Mouse (Mus musculus): ENCODE results near the gene Prph2.

Gene Prph2

DNA sequence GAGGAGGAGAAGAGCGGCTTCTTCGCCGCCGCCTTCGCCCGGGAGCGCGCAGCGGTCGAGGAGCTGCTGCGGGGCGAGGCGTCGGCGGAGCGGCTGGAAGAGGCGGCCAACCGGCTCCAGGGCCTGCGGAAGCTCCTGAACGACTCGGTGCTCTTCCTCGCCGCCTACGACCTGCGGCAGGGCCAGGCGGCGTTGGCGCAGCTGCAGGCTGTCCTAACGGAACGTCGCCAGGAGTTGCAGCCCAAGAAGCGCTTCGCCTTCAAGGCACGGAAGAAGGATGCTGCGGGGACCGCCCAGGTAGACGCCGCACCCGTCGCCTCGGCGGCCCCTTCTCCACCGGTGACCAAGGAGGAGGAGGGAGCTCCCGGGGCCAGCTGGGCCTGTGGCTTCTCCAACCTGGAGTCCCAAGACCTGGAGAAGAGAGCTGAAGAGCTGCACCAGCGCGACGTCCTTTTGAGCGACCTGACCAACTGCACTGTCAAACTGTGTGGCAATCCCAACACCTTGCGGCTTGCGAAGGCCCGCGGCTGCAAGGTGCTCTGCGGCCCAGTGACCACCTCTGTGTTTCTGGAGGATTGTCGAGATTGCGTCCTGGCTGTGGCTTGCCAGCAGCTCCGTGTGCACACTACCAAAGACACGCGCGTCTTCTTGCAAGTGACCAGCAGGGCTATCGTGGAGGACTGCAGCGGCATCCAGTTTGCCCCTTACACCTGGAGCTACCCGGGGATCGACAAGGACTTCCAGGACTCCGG lies 19.2 kb upstream of the Prph2 start:
- peak; percentile 42 to 45 for DNase-seq (ENCODE audit: low spot score in 2 of 2)

DNA sequence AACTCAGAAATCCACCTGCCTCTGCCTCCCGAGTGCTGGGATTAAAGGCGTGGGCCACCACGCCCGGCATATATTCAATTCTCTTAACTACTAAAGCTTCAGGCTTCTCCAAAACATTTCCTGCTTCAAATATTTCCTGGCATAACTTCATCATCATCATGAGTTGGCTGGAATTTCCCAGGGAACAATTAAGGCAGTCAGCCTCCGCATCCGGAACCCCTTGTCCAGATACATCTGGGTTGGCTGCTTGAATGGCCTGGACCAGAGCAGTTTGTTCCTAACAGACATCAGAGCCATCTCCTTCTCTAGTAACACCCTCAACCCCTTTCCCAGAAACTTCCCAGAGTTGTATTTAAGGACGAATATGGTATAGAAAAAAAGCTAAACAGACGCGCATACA lies 14.8 kb upstream of the Prph2 start:
- DNase-seq (ENCODE audit: low spot score in 2 of 2) = no peak

DNA sequence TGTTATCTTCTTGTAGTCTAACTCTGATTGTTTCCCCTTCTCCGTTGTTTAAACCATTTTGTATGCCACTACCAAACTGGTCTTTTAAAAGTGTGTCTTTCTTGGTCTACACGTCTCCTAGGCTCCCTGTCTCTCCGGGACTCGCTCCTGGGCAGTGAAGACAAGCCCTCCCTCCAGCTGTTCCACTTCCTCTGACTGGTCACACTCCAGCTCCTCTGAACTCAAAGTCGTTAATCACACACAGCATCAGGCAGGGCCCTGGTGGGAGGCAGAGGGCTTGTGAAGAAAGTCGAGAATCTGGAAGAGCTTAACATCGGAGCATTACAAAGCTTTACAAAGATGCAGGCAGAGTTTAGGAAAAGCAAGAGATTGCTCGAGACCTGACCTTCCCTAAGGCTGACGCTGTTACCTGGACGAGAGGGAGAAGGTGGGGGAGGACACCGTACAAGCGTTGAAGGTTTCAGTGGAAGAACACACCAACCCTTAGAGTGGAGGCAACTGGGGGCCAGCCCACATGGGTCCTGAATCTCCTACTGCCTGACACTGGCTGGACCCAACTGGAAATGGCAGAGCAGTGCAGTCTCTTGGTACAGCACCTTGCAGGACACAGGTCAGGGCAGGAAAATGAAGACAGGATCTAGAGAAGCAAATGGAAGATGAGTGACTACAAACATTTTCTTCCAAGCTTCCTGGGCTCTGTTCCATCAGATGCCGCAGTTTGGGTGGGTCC lies 12.9 kb upstream of the Prph2 start:
- DNase-seq (ENCODE audit: low spot score in 2 of 2) = peak; percentile 54 to 55

DNA sequence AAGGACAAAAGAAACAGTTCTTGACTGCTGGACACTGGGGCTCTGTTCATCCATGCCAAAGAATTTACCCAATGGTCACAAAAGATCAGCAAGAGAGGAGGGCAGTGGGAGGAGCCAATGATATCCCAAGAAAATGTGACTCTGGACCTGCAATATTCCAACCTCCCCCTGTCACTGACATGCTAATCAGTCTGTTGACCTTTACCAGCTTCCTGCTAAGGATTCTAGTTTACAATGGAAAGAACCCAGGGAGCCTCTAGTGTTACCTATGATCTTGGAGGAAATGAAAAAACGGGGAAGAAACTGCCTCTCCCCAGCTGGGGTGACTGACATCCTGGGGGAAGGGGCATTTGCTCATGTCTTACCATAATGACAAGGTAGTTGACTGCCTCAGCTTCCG lies 9.3 kb upstream of the Prph2 start:
- DNase-seq (ENCODE audit: low spot score in 2 of 2) = no peak

DNA sequence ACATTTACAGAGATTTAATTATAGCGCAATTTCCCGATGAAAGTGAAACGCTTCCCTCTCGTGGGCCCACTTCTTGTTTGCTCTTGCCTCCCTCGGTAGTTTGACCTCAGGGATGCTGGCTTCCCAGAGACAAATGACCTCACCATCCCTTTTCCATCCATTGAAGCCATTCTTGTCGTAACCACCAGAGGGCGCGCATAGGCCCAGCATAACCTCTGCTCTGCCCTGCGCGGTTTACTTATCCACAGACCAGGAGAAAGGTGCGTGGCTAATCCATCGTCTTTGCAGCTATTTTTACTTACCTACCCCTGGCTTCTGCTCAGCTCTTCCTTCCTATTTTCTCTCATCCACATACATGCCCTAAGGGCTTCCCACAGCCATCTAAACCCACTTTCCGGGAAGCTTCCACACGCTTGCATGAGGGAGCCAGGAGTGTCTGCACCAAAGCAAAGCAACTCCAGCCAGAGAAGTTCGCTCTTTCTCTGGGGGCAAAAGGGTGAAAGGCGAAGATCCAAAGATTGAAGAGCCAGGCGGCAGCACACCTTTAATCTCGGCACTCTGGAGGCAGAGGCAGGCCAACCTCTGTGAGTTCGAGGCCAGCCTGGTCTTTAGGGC lies 6.3 kb upstream of the Prph2 start:
- DNase-seq (ENCODE audit: low spot score in 2 of 2) = peak; percentile 55 to 58

DNA sequence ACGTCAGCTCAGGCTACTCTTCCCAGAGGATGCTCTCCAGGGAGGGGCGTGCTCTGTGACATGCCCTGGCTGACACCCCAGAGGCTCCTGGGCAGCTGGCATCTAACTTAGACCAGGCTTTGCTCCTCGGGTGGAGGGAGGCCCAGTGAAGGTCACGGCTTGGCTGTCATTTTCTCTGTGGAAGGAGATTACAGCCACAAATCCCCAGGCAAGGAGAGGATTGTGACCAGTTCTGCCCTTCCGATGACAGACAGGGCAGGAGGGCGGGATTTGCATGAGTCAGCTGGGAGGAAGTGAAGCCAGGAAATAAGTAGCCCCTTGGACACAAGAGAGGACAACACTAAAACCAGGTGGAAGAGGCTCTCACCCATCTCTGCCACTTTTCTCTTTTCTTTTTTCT lies 2.1 kb downstream of the Prph2 start:
- DNase-seq (ENCODE audit: low spot score in 2 of 2) = no peak

DNA sequence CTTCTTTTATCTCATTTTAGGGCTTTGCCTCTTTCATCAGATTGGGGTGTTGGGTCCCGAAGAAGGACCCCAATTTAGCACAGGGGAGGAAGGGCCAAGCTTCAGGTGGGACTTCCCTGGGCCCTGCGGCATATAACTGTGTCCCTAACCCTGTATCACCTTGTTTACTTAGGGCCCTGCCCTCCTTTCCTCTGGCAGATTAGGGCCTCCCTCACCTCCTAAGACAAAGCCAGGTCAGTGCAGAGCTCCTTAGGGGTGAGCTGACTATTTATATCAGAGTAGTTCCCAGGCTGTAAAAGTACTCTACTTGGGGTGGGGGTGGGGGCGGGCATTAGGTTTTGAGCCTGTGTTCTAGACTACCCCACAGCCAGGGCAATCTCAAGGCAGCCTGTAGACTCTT lies 4.9 kb downstream of the Prph2 start:
- no peak for DNase-seq (ENCODE audit: low spot score in 2 of 2)

DNA sequence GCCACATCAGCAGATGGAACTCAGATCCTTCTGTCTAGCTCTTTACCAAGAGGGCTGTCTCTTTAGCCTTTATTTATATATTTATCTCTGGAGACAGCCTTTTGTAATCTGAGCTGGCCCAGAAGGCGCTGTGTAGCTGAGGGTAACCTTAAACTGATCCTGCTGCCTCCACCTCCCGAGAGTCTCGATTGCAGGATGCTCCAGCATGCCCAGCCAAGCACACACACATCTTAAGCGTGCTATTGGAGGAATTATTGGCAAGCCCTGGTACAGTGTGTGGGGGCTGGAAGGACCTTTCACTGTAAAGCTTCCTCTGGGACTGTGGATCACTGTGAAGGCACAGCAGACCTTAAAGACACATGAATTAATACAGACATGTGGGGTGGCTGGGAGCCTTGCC lies 8.7 kb downstream of the Prph2 start:
- DNase-seq (ENCODE audit: low spot score in 2 of 2) = no peak

DNA sequence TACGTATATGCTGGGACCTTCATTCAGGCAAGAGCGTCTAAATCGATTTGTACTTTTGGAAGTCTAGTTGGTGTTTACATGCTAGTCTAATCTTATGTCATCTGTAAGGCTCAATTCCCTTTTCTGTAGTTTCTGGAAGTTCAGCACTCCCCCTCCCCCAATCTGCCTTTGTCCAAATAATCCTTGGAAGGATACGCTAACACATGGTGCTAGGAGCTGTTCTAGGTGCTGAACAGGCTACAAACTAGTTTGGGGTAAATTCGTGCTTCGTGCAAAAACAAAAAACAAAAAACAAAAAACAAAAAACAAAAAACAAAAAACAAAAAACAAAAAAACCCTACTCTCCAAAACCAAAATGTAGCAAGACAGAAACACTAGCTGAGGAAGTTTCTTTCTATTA lies 10.6 kb downstream of the Prph2 start:
- no peak for DNase-seq (ENCODE audit: low spot score in 2 of 2)

DNA sequence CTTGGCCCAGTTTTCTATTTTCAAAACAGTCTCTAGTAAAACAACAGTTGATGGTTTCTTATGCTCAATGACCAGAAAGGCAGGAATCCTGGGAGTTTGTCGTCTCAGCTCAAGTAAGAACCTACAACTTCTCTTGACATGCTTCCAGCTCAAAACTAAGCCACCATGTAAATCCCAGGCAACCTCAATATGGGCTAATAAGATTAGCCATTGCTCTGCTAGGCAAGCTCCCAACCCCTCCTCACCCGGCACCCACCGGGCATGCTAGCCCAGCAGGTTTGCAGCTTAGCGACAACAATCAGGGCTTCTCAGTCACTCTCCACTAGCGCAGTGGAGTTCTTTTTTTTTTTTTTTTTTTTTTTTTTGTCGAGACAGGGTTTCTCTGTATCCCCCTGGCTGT lies 15.9 kb downstream of the Prph2 start:
- no peak for DNase-seq (ENCODE audit: low spot score in 2 of 2)

DNA sequence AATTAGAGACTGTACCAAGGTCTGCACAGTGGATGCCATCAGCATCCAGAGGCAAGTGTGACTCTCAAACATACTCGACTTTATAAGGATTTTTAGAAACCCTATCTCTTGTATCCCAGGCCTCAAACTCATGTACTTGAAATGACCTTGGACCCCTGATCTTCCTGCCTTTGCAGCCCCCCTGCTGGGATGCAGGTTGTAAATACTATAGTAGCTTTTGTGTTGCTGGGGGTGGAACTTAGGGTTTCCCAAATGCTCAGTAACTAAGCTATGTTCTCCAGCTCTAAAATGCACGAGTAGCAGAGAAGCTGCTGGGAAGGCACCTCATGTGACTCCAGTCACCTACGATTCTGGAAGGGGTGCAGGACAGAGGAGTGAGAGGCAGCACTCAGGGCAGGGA lies 16.7 kb downstream of the Prph2 start:
- no peak for DNase-seq (ENCODE audit: low spot score in 2 of 2)

DNA sequence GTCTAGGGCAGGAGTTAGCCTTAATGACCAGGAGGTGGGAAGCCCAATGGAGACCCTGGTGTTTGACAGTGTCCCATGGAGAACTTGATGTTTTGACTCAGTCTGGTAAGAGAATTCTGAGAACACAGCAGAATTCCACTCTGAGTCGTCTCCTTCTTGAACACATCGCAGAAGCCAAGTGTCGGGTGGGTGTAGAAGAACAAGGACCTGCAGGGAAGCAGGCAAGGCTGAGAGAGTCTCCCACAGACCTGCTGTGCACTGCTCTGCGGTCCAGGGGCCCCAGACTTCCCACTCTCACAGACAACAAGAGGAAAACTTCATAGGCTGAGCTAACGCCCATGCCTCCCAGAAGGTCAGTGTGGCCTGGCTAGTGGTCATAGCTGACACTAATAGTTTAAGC lies 17.5 kb downstream of the Prph2 start:
- no peak for DNase-seq (ENCODE audit: low spot score in 2 of 2)

DNA sequence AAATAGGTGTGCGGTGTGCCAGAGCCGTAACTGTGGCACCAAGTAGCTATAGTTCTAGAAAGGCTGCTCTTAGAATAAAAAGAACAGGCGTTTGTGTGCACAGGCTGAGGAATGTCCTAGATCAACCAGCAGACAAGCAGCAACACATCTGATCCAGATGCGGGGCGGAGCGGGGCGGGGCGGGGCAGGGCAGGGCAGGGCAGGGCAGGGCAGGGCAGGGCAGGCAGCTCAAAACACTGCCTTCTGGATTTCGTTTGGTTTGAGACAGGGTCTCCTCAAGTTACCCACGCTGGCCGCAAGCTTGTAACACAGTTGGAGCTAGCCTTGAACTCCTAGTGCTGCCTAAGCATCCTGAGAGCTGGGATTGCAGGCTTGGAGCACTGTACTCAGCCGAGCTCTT lies 19.0 kb downstream of the Prph2 start:
- no peak for DNase-seq (ENCODE audit: low spot score in 2 of 2)

DNA sequence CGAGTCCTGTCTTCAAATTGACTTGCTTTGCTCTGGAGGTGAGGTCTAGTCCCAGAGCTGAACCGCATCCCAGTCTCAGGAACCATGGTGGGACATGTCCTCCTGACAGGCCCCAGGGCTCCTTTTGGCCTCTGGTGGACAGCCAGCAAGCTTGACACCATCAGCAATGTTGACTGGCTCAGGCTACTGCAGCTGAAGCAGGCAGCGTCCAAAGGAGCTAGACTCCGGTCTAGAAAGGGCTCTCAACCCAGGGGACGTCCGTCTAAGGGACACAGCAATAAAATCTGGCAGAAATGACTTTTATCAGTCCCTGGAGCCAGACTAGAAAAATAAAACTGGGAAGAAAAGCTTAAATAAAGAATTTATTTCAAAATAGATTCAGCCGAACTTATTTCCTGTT lies 19.6 kb downstream of the Prph2 start:
- no peak for DNase-seq (ENCODE audit: low spot score in 2 of 2)

DNA sequence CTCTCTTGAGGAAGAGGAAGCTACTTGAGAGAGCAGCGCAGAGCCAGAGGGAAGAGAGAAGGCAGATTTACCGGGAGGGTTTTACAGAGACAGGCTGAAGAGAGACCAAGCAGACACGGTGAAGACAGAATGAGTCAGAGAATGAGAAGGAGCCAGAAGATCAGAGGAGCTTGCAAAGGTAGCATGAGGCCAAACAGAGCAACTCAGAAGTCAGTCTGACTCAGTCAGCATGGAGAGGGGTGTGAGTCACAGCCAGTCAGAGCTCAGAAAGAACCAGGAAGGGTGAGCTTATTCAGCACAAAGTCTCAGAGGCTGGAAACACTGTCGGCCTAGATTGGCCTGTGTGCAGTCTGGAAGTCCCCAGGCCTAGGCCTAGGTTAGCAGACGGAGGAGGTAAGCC lies 22.7 kb downstream of the Prph2 start:
- DNase-seq (ENCODE audit: low spot score in 2 of 2) = no peak

DNA sequence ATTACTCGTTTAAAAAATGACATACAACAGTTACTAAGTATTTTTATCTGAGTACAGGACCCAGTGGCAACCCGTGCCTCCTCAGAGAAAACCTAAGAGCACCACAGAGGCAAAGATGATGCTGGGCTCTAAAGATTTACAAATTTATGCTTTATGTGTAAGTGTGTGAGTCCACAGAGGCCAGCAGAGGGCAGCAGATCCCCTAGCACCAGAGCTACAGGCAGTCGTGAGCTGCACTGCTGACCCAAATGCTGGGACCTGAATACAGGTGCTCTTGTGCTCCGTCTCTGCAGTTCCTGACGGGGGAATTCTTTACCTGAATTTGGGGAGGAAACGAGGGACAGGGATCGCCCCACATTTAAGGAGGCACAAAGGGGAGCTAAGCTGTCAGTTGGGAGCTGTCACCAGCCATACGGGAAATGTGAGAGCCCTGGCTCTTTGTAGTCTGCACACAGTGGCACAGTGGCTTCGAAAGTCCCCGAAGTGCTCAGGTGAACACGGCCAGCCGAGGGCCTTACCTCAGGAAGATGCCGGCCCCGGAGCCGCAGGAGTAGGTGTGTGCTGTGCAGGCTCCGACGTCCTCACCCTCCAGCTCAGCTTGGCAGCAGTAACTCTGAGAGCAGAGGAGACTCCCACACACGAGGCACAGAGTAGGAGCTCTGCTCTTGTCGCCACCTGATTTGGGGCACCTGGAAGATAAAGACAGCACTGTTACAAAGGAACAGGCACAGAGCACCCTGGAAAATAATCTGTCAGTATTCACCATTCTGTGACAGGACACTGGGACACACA lies 23.5 kb downstream of the Prph2 start:
- DNase-seq (ENCODE audit: low spot score in 2 of 2) = peak; percentile 18 to 32

DNA sequence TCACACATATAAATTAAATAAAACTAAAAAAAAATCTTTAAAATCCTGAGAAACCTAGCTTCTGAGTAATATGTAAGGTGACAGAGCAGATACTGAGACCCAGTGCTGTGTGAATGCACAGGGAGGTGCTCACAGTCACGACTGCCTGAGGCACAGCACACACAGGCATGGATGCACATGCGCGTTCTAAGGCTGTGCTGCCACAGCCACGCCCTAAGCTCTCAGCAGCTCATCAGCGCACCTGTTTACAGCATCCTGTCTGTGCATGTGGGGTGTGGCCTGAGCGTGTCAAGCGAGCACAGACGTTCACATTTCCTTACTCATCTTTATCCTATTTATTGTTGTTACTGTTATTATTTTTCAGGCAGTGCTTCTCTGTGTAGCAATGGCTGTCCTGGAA lies 30.2 kb downstream of the Prph2 start:
- DNase-seq (ENCODE audit: low spot score in 2 of 2) = no peak

DNA sequence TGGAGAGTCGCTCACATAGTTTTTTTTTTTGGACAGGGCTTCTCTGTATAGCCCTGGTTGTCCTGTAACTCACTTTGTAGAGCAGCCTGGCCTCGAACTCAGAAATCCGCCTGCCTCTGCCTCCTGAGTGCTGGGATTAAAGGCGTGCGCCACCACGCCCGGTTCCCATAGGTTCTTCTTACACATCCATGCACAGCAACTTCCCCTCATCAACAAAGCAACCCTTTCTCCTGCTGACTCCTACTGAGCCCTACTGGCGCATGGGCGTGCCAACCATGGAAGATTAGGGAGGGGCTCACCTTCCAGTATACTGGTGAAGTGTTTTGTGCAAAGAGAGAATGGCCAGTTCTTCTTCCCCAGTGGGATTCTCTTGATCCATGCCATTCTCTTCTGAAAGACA lies 32.2 kb downstream of the Prph2 start:
- DNase-seq (ENCODE audit: low spot score in 2 of 2) = no peak

DNA sequence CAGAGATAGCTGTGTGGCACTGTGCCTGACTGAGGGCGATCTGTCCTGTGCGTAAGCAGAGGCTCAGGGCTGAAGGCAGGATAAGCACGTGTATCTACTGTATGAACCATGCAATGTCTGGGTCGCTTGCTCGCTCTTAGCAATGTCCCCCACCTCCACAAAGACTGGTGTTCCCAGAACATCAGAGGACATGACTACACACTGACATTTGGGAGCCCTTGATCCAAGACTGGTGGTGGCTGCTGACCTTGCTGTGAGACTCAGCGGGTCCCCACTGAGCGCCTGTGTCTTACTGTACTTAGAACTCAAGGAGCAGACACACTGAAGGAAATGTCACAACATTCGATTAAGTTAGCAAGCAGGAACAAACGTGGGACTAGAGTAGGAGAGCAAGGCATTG lies 36.0 kb downstream of the Prph2 start:
- no peak for DNase-seq (ENCODE audit: low spot score in 2 of 2)

DNA sequence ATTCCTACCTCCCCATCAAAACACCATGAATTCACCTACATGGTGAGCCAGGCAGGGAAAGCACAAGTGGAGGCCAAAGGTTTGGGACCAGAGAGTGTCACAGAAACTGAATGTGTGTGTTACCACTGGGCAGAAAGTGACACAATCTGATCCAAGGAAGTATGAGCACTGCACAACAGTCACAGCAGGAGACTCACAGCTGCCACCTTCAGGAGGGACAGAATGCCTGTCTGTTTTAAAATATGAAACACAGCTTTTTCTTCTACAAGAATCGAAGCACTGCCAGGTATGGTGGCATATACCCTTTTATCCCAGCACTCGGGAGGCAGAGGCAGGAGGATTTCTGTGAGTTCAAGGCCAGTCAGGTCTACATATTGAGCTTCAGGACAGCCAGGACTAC lies 47.8 kb downstream of the Prph2 start:
- no peak for DNase-seq (ENCODE audit: low spot score in 2 of 2)

DNA sequence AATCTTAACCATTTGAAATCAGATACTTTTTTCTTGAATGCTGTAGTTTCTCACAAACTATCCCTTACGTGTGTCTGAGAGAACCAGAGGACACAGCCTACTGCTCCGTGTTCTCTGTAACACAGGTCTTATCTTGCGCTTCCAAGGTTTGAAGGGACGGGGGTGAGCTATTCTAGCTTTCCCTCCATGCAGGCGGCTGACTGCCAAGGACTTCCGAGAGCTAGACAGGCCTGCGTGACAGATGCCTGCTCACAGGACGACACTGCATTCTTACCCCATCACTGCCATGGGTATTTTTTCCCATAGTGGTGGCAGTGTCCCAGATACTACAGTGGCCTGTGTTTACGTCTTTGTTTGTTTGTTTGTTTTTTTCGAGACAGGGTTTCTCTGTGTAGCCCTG lies 50.0 kb downstream of the Prph2 start:
- no peak for DNase-seq (ENCODE audit: low spot score in 2 of 2)

DNA sequence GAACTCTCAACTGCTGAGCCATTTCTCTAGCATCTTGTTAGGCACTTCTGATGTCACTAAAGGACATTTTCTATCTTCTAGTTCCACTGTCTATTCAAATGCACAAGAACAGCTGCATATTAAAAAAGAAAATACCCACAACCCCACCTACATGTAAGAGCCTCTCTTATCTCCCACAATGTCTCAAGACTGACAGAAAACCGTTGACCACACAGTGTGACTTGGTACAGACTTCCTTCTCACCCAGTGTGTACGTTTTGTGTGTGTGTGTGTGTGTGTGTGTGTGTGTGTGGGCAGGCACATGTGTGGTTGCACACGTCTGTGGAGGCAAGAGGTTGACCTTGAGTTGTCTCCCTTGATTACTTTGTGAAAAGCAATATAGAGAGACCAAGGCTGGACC lies 51.9 kb downstream of the Prph2 start:
- DNase-seq (ENCODE audit: low spot score in 2 of 2) = no peak

Measured in spleen, postnatal 36 days (tissue).